Mouse (Mus musculus): ENCODE results near the gene Mterf1b. TPM values are rescaled to one million over a fixed set of nuclear protein-coding genes. Genes with fewer than 3 reads are reported as not detected.
"Not testable (repeated sequence)": the region's sequence is repeated elsewhere in the genome, so short reads cannot be mapped to it uniquely, and the experiment has no call there.

Mterf1b gene
- total RNA-seq (2014; rRNA removed) (0.84 TPM in 1 of 2 replicates, not detected in the other), polyA plus RNA-seq (2015; fragmentation: Nextera tagmentation; extraction: Ambion mirVana) (1.3 and 1.6 TPM in 2 replicates)

DNA sequence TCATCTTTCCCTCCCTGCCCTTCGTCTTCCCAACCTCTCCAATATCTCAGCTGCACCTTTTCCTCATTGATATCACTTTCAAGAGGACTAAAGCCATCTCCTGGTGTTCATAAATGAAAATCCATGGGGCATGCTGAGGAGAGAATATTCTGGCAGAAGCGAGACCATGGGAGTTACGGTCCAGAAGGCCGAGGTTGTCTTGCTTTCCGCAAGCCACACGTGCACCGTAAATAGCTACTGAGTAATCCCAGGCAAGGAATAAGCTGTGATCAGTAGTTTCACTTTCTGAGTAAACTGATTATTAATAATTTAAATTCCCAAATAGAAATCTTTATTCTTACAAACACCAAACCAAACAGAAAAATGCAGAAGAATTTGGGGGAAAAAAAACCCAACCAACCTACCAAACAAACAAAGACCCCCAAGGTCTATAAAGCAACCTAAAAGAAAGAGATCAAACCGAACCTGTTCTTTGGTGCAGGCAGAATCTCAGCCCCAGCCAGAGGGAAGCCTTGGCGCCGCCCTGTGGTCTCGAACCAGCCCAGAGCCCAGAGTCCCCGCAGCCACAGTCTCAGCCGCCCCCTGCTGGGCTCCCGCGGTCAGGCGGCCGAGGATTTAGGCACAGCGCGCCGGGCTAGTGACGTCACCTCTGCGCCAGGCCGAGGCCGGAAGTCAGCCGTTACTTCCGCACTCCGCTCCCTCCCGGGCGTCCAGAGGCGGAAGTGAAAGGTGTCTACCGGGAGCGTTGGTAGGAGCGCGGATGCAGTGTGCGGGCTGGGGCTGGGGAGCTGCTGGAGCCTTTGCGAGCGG is at the start of gene Mterf1b:
Mterf1b (plus strand) TSS at position 697 of the 810 bp plus-strand sequence.
- not testable (repeated sequence) for H3K36me3 ChIP-seq (ENCODE audit: insufficient read depth, low read length); H3K4me1 ChIP-seq (ENCODE audit: insufficient read depth, low read length); H3K27me3 ChIP-seq (ENCODE audit: insufficient read depth, low read length); H3K27ac ChIP-seq; H3K9me3 ChIP-seq (ENCODE audit: low read length)
- H3K4me2 ChIP-seq (ENCODE audit: low read depth, low read length) = peak within 1 kb of the TSS; percentile 80
- 61% methylated on average over 11 of the region's 37 CpGs for WGBS
- H3K4me3 ChIP-seq (ENCODE audit: low read length) = peak within 1 kb of the TSS; percentile 40
- H3K9ac ChIP-seq (replicated peaks; ENCODE audit: low read length) = peak within 1 kb of the TSS; percentile 35; the same call in 1 of the 2 replicates
- ATAC-seq (peak; percentile 100), DNase-seq (ENCODE audit: low spot score) (peak; percentile 19)

- H3K4me2 ChIP-seq (ENCODE audit: low read depth, low read length); H3K27me3 ChIP-seq (ENCODE audit: insufficient read depth, low read length); H3K9me3 ChIP-seq (ENCODE audit: low read length); DNase-seq (ENCODE audit: low spot score); H3K4me1 ChIP-seq (ENCODE audit: insufficient read depth, low read length); H3K4me3 ChIP-seq (ENCODE audit: low read length); H3K27ac ChIP-seq; H3K9ac ChIP-seq (replicated peaks; ENCODE audit: low read length); H3K36me3 ChIP-seq (ENCODE audit: insufficient read depth, low read length): not testable (repeated sequence)
- ATAC-seq = peak; percentile 89
- 60% methylated on average over 3 of the region's 5 CpGs for WGBS
Observed at GRCm38 (mm10) chr5:4159418-4160071, 32.6 kb upstream of the Mterf1b start.

- Histone ChIP-seq H3K9ac (replicated peaks; ENCODE audit: low read length) (no peak overlapping the region), H3K27ac (no peak overlapping the region), H3K27me3 (ENCODE audit: insufficient read depth, low read length) (no peaks in the 10 kb centered on the region), H3K9me3 (ENCODE audit: low read length) (no peaks in the 10 kb centered on the region), H3K36me3 (ENCODE audit: insufficient read depth, low read length) (no peaks in the 10 kb centered on the region), H3K4me2 (ENCODE audit: low read depth, low read length) (no peak overlapping the region), H3K4me1 (ENCODE audit: insufficient read depth, low read length) (no peaks in the 10 kb centered on the region), H3K4me3 (ENCODE audit: low read length) (no peak overlapping the region)
- WGBS = 87% methylated on average over 3 of the region's 3 CpGs
- no peak for TF ChIP-seq CTCF (IDR thresholded peaks at IDR 0.05; ENCODE audit: low read depth)
- no peak for ATAC-seq
- no peak for DNase-seq (ENCODE audit: low spot score)
Observed at GRCm38 (mm10) chr5:4161554-4161953, 30.6 kb upstream of the Mterf1b start.

- Histone ChIP-seq H3K4me3 (ENCODE audit: low read length) (no peak overlapping the region), H3K4me2 (ENCODE audit: low read depth, low read length) (no peak overlapping the region), H3K27me3 (ENCODE audit: insufficient read depth, low read length) (no peaks in the 10 kb centered on the region), H3K4me1 (ENCODE audit: insufficient read depth, low read length) (no peaks in the 10 kb centered on the region), H3K9ac (replicated peaks; ENCODE audit: low read length) (no peak overlapping the region), H3K9me3 (ENCODE audit: low read length) (no peaks in the 10 kb centered on the region), H3K36me3 (ENCODE audit: insufficient read depth, low read length) (no peaks in the 10 kb centered on the region), H3K27ac (no peak overlapping the region)
- ATAC-seq = no peak
- no peak for TF ChIP-seq CTCF (IDR thresholded peaks at IDR 0.05; ENCODE audit: low read depth)
- no peak for DNase-seq (ENCODE audit: low spot score)
- 71% methylated on average over 7 of the region's 7 CpGs for WGBS
Observed at GRCm38 (mm10) chr5:4162461-4162860, 29.7 kb upstream of the Mterf1b start.

DNA sequence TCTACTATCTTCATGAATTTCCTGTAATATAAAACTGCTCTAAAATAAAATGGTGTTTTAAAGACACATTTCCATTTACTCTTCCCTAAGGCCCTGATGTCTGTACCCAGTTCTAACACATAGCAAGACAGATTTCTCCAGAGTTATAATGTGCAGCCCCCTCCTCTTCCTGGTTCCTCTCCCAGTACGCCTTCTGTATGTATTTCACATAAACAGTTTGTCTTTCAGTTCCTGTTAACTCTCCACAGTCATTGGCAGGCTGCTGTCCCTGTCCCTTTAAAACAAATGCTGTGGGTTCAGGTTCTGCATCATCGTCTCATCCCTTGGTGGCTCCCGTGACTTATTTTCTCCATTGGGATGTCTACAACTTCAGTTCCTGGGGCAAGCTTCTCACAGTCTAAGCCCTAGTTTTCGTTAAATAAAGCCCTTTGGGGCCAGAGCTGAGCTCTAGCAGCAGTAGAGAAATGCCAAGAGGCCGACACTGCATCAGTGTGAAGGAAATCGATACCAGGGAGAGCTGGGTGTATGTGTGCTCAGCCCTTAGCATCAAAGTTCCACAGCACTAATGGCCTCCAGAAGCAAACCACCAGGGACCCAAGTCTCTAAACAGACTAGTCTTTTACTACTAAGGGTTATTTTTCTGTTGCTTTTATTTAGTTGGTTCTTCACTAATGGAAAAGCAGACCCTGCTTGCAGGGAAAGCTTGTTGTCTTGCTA is 24.2 kb upstream of the Mterf1b start:
- H3K4me1 ChIP-seq (ENCODE audit: insufficient read depth, low read length); H3K36me3 ChIP-seq (ENCODE audit: insufficient read depth, low read length); H3K27ac ChIP-seq; H3K4me2 ChIP-seq (ENCODE audit: low read depth, low read length); H3K9ac ChIP-seq (replicated peaks; ENCODE audit: low read length); H3K4me3 ChIP-seq (ENCODE audit: low read length); DNase-seq (ENCODE audit: low spot score); ATAC-seq; H3K9me3 ChIP-seq (ENCODE audit: low read length); H3K27me3 ChIP-seq (ENCODE audit: insufficient read depth, low read length): not testable (repeated sequence)
- 78% methylated on average over 6 of the region's 6 CpGs for WGBS

DNA sequence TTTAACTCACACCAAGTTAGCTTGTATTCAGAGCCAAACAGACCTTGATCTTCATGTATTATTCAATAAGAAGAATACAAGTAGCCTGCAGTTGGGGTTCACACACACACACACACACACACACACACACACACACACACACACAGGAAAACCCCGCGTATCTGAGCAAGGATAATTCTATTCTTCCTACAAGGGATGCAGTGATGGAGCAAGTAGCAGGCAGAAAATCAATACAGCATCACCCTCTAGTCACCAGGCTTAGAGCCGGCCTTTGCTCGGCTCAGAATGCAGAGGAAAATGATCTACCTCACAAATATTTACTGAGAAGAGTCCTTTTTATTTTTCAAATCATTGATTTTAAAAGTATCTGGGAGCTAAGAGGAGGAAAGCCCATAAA is 23.6 kb upstream of the Mterf1b start:
- not testable (repeated sequence) for H3K9me3 ChIP-seq (ENCODE audit: low read length); ATAC-seq; H3K36me3 ChIP-seq (ENCODE audit: insufficient read depth, low read length); H3K4me3 ChIP-seq (ENCODE audit: low read length); H3K4me1 ChIP-seq (ENCODE audit: insufficient read depth, low read length); H3K9ac ChIP-seq (replicated peaks; ENCODE audit: low read length); DNase-seq (ENCODE audit: low spot score); H3K27ac ChIP-seq; H3K27me3 ChIP-seq (ENCODE audit: insufficient read depth, low read length); H3K4me2 ChIP-seq (ENCODE audit: low read depth, low read length)
- WGBS = 73% methylated on average over 4 of the region's 4 CpGs

DNA sequence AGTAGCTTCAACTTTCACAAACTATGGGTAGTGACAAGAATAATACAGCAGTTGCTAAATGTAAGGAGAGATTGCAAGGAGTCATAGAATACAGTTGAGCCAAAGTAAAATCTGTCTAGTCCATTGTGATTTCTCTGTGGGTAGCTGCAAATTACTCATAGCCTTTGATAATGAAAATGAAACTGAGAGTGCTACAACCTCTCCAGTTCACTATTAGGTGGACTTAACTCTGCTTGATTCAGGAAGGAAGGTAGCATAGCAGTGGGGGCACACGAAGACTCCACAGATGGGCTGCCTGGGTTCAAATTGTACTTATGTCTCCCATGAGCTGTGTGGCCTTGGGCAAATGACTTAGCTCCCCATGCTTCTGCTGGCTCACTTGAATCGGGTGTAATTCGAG is 15.7 kb upstream of the Mterf1b start:
- WGBS = 88% methylated on average over 3 of the region's 3 CpGs

More for the DNA sequence above, 15.7 kb upstream of the Mterf1b start:
- not testable (repeated sequence) for H3K27me3 ChIP-seq (ENCODE audit: insufficient read depth, low read length); H3K9me3 ChIP-seq (ENCODE audit: low read length); ATAC-seq; DNase-seq (ENCODE audit: low spot score); H3K4me2 ChIP-seq (ENCODE audit: low read depth, low read length); H3K4me1 ChIP-seq (ENCODE audit: insufficient read depth, low read length); H3K9ac ChIP-seq (replicated peaks; ENCODE audit: low read length); H3K4me3 ChIP-seq (ENCODE audit: low read length); H3K36me3 ChIP-seq (ENCODE audit: insufficient read depth, low read length); H3K27ac ChIP-seq

Measured in hindbrain, postnatal 0 days (tissue).